Mouse (Mus musculus): ENCODE data around the gene Pwp2.
"Not testable (repeated sequence)": the region's sequence is repeated elsewhere in the genome, so short reads cannot be mapped to it uniquely, and the experiment has no call there.

The Pwp2 gene

GRCm38 (mm10) chr10:78140843-78141242 is 44.1 kb downstream of the Pwp2 start:
- DNase-seq (ENCODE audit: low spot score) = no peak

- DNase-seq (ENCODE audit: low spot score) = no peak
These were observed 44.7 kb downstream of the Pwp2 start for GRCm38 (mm10) chr10:78140251-78140600.

GRCm38 (mm10) chr10:78139572-78140250 is 45.2 kb downstream of the Pwp2 start:
- no peak for DNase-seq (ENCODE audit: low spot score)

- DNase-seq (ENCODE audit: low spot score) = peak; percentile 79
These were observed 46.0 kb downstream of the Pwp2 start for GRCm38 (mm10) chr10:78138812-78139523.

GRCm38 (mm10) chr10:78137191-78137590 is 47.8 kb downstream of the Pwp2 start:
- no peak for DNase-seq (ENCODE audit: low spot score)

GRCm38 (mm10) chr10:78135947-78136346 is 49.0 kb downstream of the Pwp2 start:
- no peak for DNase-seq (ENCODE audit: low spot score)

- DNase-seq (ENCODE audit: low spot score) = no peak
These were observed 49.8 kb downstream of the Pwp2 start for GRCm38 (mm10) chr10:78134975-78135798.

- DNase-seq (ENCODE audit: low spot score) = no peak
These were observed 50.5 kb downstream of the Pwp2 start for GRCm38 (mm10) chr10:78134400-78134799.

GRCm38 (mm10) chr10:78129998-78130397 is 55.0 kb downstream of the Pwp2 start:
- no peak for DNase-seq (ENCODE audit: low spot score)

GRCm38 (mm10) chr10:78129423-78129822 is 55.5 kb downstream of the Pwp2 start:
- DNase-seq (ENCODE audit: low spot score) = peak; percentile 65

GRCm38 (mm10) chr10:78128647-78129046 is 56.3 kb downstream of the Pwp2 start:
- no peak for DNase-seq (ENCODE audit: low spot score)

GRCm38 (mm10) chr10:78127931-78128330 is 57.0 kb downstream of the Pwp2 start:
- no peak for DNase-seq (ENCODE audit: low spot score)

GRCm38 (mm10) chr10:78127046-78127870 is 57.7 kb downstream of the Pwp2 start:
- no peak for DNase-seq (ENCODE audit: low spot score)

- DNase-seq (ENCODE audit: low spot score) = no peak
These were observed 58.6 kb downstream of the Pwp2 start for GRCm38 (mm10) chr10:78126311-78126710.

- DNase-seq (ENCODE audit: low spot score) = not testable (repeated sequence)
These were observed 59.9 kb downstream of the Pwp2 start for GRCm38 (mm10) chr10:78125061-78125460.

- not testable (repeated sequence) for DNase-seq (ENCODE audit: low spot score)
These were observed 60.8 kb downstream of the Pwp2 start for GRCm38 (mm10) chr10:78124137-78124536.

Measured in testis, postnatal 10 days (tissue).